Mouse (Mus musculus): Measurements from ENCODE around the gene Rps13.

DNA sequence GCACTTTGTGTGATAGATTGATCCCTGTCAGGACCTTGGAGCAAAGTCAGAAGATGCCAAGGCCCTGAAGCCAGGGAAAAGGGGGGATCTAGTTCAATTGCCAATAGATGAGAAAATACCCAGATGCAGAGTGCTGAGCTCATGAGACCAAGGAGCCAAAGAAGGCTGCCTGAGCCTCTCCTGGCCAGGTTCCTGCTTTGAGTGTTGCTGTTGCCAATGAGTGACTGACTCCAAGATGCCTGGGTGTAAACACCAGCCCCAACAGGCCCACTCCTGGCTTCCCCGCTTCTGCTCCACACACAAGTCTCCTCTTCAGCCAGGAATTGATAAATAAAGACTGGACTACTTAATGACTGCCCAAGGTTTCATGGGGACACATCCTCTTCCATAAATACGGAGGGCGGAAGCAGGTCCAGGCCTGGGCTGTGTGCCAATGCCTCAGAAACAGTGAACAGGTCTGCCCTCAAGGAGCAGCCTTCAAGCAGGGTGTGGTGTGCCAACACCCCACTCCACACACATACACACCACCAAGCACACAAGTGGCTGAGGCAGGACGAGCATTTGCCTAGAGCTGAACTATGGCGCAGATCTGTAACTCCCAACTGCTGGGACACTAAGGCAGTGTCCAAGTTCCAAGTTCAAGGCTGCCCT, 32.2 kb downstream of the Rps13 start:
- TF ChIP-seq MXI1 (IDR thresholded peaks at IDR 0.05; ENCODE audit: low read depth, low read length) (no peak), EP300 (IDR thresholded peaks at IDR 0.05; ENCODE audit: low read length) (no peak), ETS1 (conservative IDR thresholded peaks at IDR 0.05; ENCODE audit: low read depth, low read length) (no peak), CTCF (conservative IDR thresholded peaks at IDR 0.05 in 1 of 2, IDR thresholded peaks at IDR 0.05 in 1 of 2; ENCODE audit: low read depth in 2 of 2, low read length in 2 of 2) (no peak), POLR2A (IDR thresholded peaks at IDR 0.05; ENCODE audit: low read depth, low read length) (no peak), ZC3H11A (IDR thresholded peaks at IDR 0.05; ENCODE audit: low read depth, low read length) (no peak), NELFE (IDR thresholded peaks at IDR 0.05; ENCODE audit: low read depth, low read length) (no peak), ZKSCAN1 (IDR thresholded peaks at IDR 0.05; ENCODE audit: borderline replicate concordance, low read depth, low read length) (no peak), TBP (conservative IDR thresholded peaks at IDR 0.05; ENCODE audit: low read depth, low read length) (no peak), BHLHE40 (IDR thresholded peaks at IDR 0.05; ENCODE audit: low read depth, low read length) (no peak)

All from CH12.LX (cell line).